Mouse (Mus musculus) limb, embryonic 13.5 days (tissue): Measurements from ENCODE around the gene Adamts17. TPM values are rescaled to one million over a fixed set of nuclear protein-coding genes. Genes with fewer than 3 reads are reported as not detected.

ENCODE experiments used
- ATAC-seq: fragments of 200-750 bp; cut with Nextera tagmentation; 2 replicates; pipeline ENCODE4 v1.8.0; 2017; ENCODE audit warnings: low read depth, moderate number of reproducible peaks, moderate TSS enrichment; ENCODE audit not compliant: low FRiP score
- H3K27ac ChIP-seq: fragments of 300-500 bp; sonication (generic); 2 replicates; pipeline ENCODE4 v1.5.1; 2015; ENCODE audit warnings: inconsistent platforms, mild to moderate bottlenecking, moderate library complexity
- H3K27me3 ChIP-seq: fragments of 300-500 bp; sonication (generic); 2 replicates; pipeline ENCODE4 v1.6.1; 2015; ENCODE audit warnings: mild to moderate bottlenecking, inconsistent platforms
- H3K36me3 ChIP-seq: fragments of 300-500 bp; sonication (generic); 2 replicates; pipeline ENCODE4 v1.6.1; 2015; ENCODE audit warnings: inconsistent platforms, mild to moderate bottlenecking, moderate library complexity
- H3K4me1 ChIP-seq: fragments of 300-500 bp; sonication (generic); 2 replicates; pipeline ENCODE4 v1.6.1; 2015; ENCODE audit warnings: inconsistent platforms
- H3K4me2 ChIP-seq: fragments of 300-500 bp; sonication (generic); replicated peaks from 2 replicates; pipeline ENCODE4 v1.6.1; 2015; ENCODE audit warnings: inconsistent platforms, mild to moderate bottlenecking, moderate library complexity
- H3K4me3 ChIP-seq: fragments of 300-500 bp; sonication (generic); 2 replicates; pipeline ENCODE4 v1.5.1; 2015; ENCODE audit warnings: moderate library complexity, mild to moderate bottlenecking, inconsistent platforms
- H3K9ac ChIP-seq: fragments of 300-500 bp; sonication (generic); 2 replicates; pipeline ENCODE4 v1.6.1; 2015; ENCODE audit warnings: mild to moderate bottlenecking, inconsistent platforms
- H3K9me3 ChIP-seq: fragments of 300-500 bp; sonication (generic); 2 replicates; pipeline ENCODE4 v1.6.1; 2016; ENCODE audit warnings: inconsistent platforms
- WGBS: fragments of 180-500 bp; shearing (Covaris S2); methylation state at CpG from one replicate; pipeline ENCODE4 v1.1.7; 2015; 5-methylcytosine and 5-hydroxymethylcytosine counted together
- polyA plus RNA-seq: library from polyadenylated mRNA; unstranded; fragments of >200 nt; fragmentation: Nextera tagmentation; extraction: Ambion mirVana; gene quantifications from 2 replicates; pipeline ENCODE4 v1.2.1, GENCODE M21; 2015

Adamts17 gene
- polyA plus RNA-seq, 1 experiment from 2014 or later: 15.3 TPM

- Histone ChIP-seq H3K4me2 (no peak overlapping the region), H3K36me3 (no peaks in the 10 kb centered on the region), H3K27ac (no peak overlapping the region), H3K4me3 (no peak overlapping the region), H3K27me3 (no peaks in the 10 kb centered on the region), H3K9ac (no peak overlapping the region), H3K9me3 (no peaks in the 10 kb centered on the region), H3K4me1 (peaks cover 51% of the 10 kb centered on the region)
- ATAC-seq: no peak
- WGBS: 61% methylated on average over 2 of the region's 2 CpGs
These were observed 97.4 kb downstream of the Adamts17 start for GRCm38 (mm10) chr7:66936911-66937310.

- no peaks in the 10 kb centered on the region for H3K36me3 ChIP-seq
- no peaks in the 10 kb centered on the region for H3K9me3 ChIP-seq
- no peak for ATAC-seq
- H3K4me3 ChIP-seq: no peak overlapping the region
- H3K27ac ChIP-seq: no peak overlapping the region
- H3K27me3 ChIP-seq: no peaks in the 10 kb centered on the region
- H3K9ac ChIP-seq: no peak overlapping the region
- 80% methylated on average over 13 of the region's 13 CpGs for WGBS
- H3K4me2 ChIP-seq: no peak overlapping the region
- H3K4me1 ChIP-seq: peaks cover 35% of the 10 kb centered on the region
These were observed 99.7 kb downstream of the Adamts17 start for GRCm38 (mm10) chr7:66938988-66939783.

GRCm38 (mm10) chr7:66940761-66941160, 101.2 kb downstream of the Adamts17 start:
- Histone ChIP-seq H3K4me3 (no peak overlapping the region), H3K4me1 (peaks cover 19% of the 10 kb centered on the region), H3K9ac (no peak overlapping the region), H3K9me3 (no peaks in the 10 kb centered on the region), H3K4me2 (no peak overlapping the region), H3K27me3 (no peaks in the 10 kb centered on the region), H3K36me3 (no peaks in the 10 kb centered on the region), H3K27ac (no peak overlapping the region)
- no peak for ATAC-seq
- 80% methylated on average over 4 of the region's 4 CpGs for WGBS

- Histone ChIP-seq H3K27me3 (no peaks in the 10 kb centered on the region), H3K4me3 (no peak overlapping the region), H3K27ac (no peak overlapping the region), H3K4me2 (no peak overlapping the region), H3K9me3 (no peaks in the 10 kb centered on the region), H3K4me1 (peaks cover 8% of the 10 kb centered on the region), H3K9ac (no peak overlapping the region), H3K36me3 (no peaks in the 10 kb centered on the region)
- WGBS: 99% methylated on average over 3 of the region's 3 CpGs
- ATAC-seq: no peak
These were observed 109.5 kb downstream of the Adamts17 start for GRCm38 (mm10) chr7:66949006-66949405.

- H3K27ac ChIP-seq: no peak overlapping the region
- H3K4me1 ChIP-seq: peaks cover 38% of the 10 kb centered on the region
- H3K4me3 ChIP-seq: no peak overlapping the region
- WGBS: 90% methylated on average over 3 of the region's 3 CpGs
- no peaks in the 10 kb centered on the region; the same call in 1 of the 2 replicates for H3K36me3 ChIP-seq
- H3K27me3 ChIP-seq: no peaks in the 10 kb centered on the region
- no peak overlapping the region for H3K9ac ChIP-seq
- H3K4me2 ChIP-seq: no peak overlapping the region
- H3K9me3 ChIP-seq: no peaks in the 10 kb centered on the region
- ATAC-seq: no peak
These were observed 113.4 kb downstream of the Adamts17 start for GRCm38 (mm10) chr7:66952921-66953320.

GRCm38 (mm10) chr7:66954073-66954472, 114.5 kb downstream of the Adamts17 start:
- peaks cover 38% of the 10 kb centered on the region for H3K4me1 ChIP-seq
- no peak for ATAC-seq
- H3K27ac ChIP-seq: no peak overlapping the region
- no peaks in the 10 kb centered on the region for H3K27me3 ChIP-seq
- H3K9ac ChIP-seq: no peak overlapping the region
- no peak overlapping the region for H3K4me2 ChIP-seq
- H3K36me3 ChIP-seq: no peaks in the 10 kb centered on the region; the same call in 1 of the 2 replicates
- H3K9me3 ChIP-seq: no peaks in the 10 kb centered on the region
- 52% methylated on average over 8 of the region's 8 CpGs for WGBS
- H3K4me3 ChIP-seq: no peak overlapping the region

GRCm38 (mm10) chr7:66954723-66955122, 115.2 kb downstream of the Adamts17 start:
- H3K4me2 ChIP-seq: no peak overlapping the region
- H3K27me3 ChIP-seq: no peaks in the 10 kb centered on the region
- no peaks in the 10 kb centered on the region for H3K9me3 ChIP-seq
- H3K27ac ChIP-seq: no peak overlapping the region
- no peak overlapping the region for H3K4me3 ChIP-seq
- H3K9ac ChIP-seq: no peak overlapping the region
- WGBS: 77% methylated on average over 5 of the region's 5 CpGs
- ATAC-seq: no peak
- peaks cover 38% of the 10 kb centered on the region for H3K4me1 ChIP-seq
- H3K36me3 ChIP-seq: no peaks in the 10 kb centered on the region; the same call in 1 of the 2 replicates

- no peak overlapping the region for H3K4me3 ChIP-seq
- peaks cover 44% of the 10 kb centered on the region for H3K4me1 ChIP-seq
- peak; percentile 85 for ATAC-seq
- WGBS: 11% methylated on average over 8 of the region's 8 CpGs
- H3K27me3 ChIP-seq: no peaks in the 10 kb centered on the region
- H3K9me3 ChIP-seq: no peaks in the 10 kb centered on the region
- H3K4me2 ChIP-seq: no peak overlapping the region
- H3K9ac ChIP-seq: peak overlapping the region; percentile 35; the same call in 1 of the 2 replicates
- H3K27ac ChIP-seq: peak overlapping the region; percentile 76; the same call in 1 of the 2 replicates
- no peaks in the 10 kb centered on the region; the same call in 1 of the 2 replicates for H3K36me3 ChIP-seq
These were observed 116.0 kb downstream of the Adamts17 start for GRCm38 (mm10) chr7:66955455-66955919.

GRCm38 (mm10) chr7:66955978-66956377, 116.4 kb downstream of the Adamts17 start:
- Histone ChIP-seq H3K9me3 (no peaks in the 10 kb centered on the region), H3K4me2 (no peak overlapping the region), H3K4me3 (no peak overlapping the region), H3K9ac (no peak overlapping the region), H3K27ac (peak overlapping the region; percentile 76; the same call in 1 of the 2 replicates), H3K27me3 (no peaks in the 10 kb centered on the region), H3K36me3 (no peaks in the 10 kb centered on the region; the same call in 1 of the 2 replicates), H3K4me1 (peaks cover 48% of the 10 kb centered on the region)
- ATAC-seq: peak; percentile 75
- WGBS: 45% methylated on average over 2 of the region's 2 CpGs

GRCm38 (mm10) chr7:66957764-66958163, 118.2 kb downstream of the Adamts17 start:
- Histone ChIP-seq H3K4me1 (peaks cover 44% of the 10 kb centered on the region), H3K9me3 (no peaks in the 10 kb centered on the region), H3K27me3 (no peaks in the 10 kb centered on the region), H3K9ac (no peak overlapping the region), H3K36me3 (no peaks in the 10 kb centered on the region; the same call in 1 of the 2 replicates), H3K4me3 (no peak overlapping the region), H3K27ac (no peak overlapping the region), H3K4me2 (no peak overlapping the region)
- ATAC-seq: no peak
- 91% methylated on average over 7 of the region's 7 CpGs for WGBS

- H3K4me2 ChIP-seq: no peak overlapping the region
- H3K9ac ChIP-seq: no peak overlapping the region
- ATAC-seq: no peak
- H3K36me3 ChIP-seq: no peaks in the 10 kb centered on the region; the same call in 1 of the 2 replicates
- 78% methylated on average over 8 of the region's 8 CpGs for WGBS
- no peak overlapping the region for H3K27ac ChIP-seq
- no peaks in the 10 kb centered on the region for H3K27me3 ChIP-seq
- H3K9me3 ChIP-seq: no peaks in the 10 kb centered on the region
- peaks cover 41% of the 10 kb centered on the region for H3K4me1 ChIP-seq
- no peak overlapping the region for H3K4me3 ChIP-seq
These were observed 120.9 kb downstream of the Adamts17 start for GRCm38 (mm10) chr7:66960246-66961033.

GRCm38 (mm10) chr7:66962736-66963135, 123.2 kb downstream of the Adamts17 start:
- H3K27me3 ChIP-seq: no peaks in the 10 kb centered on the region
- ATAC-seq: no peak
- no peaks in the 10 kb centered on the region; the same call in 1 of the 2 replicates for H3K36me3 ChIP-seq
- H3K4me2 ChIP-seq: no peak overlapping the region
- H3K9me3 ChIP-seq: no peaks in the 10 kb centered on the region
- no peak overlapping the region for H3K27ac ChIP-seq
- H3K9ac ChIP-seq: no peak overlapping the region
- peaks cover 47% of the 10 kb centered on the region for H3K4me1 ChIP-seq
- H3K4me3 ChIP-seq: no peak overlapping the region
- WGBS: 71% methylated on average over 10 of the region's 10 CpGs
